Mouse (Mus musculus) bone marrow macrophage, adult 2 months (primary cell): ENCODE measurements around the gene Arhgef28. TPM values are rescaled to one million over a fixed set of nuclear protein-coding genes. Genes with fewer than 3 reads are reported as not detected.

Source experiments
- H3K27ac ChIP-seq: 2 replicates; pipeline ENCODE4 v1.5.1; 2012; ENCODE audit warnings: low read depth, low read length; ENCODE audit not compliant: insufficient read depth
- H3K4me1 ChIP-seq: 2 replicates; pipeline ENCODE4 v1.6.1; 2012; ENCODE audit warnings: low read length; ENCODE audit not compliant: control insufficient read depth, insufficient read depth
- H3K4me3 ChIP-seq: 2 replicates; pipeline ENCODE4 v1.5.1; 2012; ENCODE audit warnings: mild to moderate bottlenecking, low read length, moderate library complexity; ENCODE audit not compliant: insufficient read depth
- CTCF ChIP-seq: IDR thresholded peaks from 2 replicates; pipeline ENCODE4 v1.5.1; 2012; ENCODE audit warnings: low read depth, mild to moderate bottlenecking, low read length, moderate library complexity
- POLR2A ChIP-seq: IDR thresholded peaks from 2 replicates; pipeline ENCODE4 v1.6.1; 2012; ENCODE audit warnings: mild to moderate bottlenecking, low read depth, low read length, borderline replicate concordance
- polyA plus RNA-seq: library from polyadenylated mRNA; stranded (reverse); fragments of >200 nt; gene quantifications from 2 replicates; pipeline ENCODE4 v1.2.4, GENCODE M21; 2012; ENCODE audit not compliant: missing spikeins, insufficient read depth, insufficient read length

Gene Arhgef28
- polyA plus RNA-seq, 1 experiment: not detected

DNA sequence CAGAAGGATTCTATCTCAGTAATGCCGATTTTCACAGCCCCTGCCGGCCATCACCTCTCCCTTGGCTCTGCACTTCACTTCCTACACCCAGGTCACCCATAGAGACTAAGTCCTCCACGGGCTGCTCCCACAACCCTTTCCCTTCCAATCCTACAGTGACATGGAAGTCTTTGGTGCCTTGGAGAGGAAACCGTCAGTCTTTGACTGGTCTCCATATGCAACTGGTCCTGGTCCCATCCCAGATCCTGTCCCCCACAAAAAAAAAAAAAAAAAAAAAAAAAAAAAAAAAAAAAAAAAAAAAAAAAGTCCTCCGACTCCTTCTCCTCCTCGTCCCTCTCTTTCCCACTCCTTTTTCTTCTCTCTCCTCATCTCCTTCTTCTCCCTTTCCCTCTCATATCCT, 74.0 kb downstream of the Arhgef28 start:
- H3K4me1 ChIP-seq: no peaks in the 10 kb centered on the region
- H3K27ac ChIP-seq: no peak overlapping the region
- TF ChIP-seq CTCF (no peak), POLR2A (no peak)

DNA sequence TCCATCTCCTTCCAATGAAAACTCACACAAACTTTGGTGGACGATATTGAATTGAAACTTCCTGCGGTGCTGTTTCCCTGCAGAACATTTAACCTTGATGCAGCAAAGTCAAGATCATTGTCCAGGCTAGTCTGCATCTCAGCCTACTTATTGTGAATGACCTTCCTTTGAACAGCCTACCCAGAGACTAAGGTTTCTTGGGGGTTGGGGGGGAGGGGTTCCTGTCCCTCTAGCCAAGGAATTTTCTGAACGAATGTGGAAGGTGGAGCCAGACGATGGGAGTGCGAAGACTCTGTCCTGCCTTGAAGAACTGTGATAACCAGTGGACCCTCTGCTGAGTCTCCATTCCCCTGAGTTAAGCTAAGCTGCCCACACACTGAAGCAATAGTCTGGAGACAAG, 80.6 kb downstream of the Arhgef28 start:
- Histone ChIP-seq H3K27ac (no peak overlapping the region), H3K4me1 (no peaks in the 10 kb centered on the region), H3K4me3 (no peak overlapping the region)
- TF ChIP-seq POLR2A (no peak), CTCF (no peak)

More for the DNA sequence above, 74.0 kb downstream of the Arhgef28 start:
- no peak overlapping the region for H3K4me3 ChIP-seq

DNA sequence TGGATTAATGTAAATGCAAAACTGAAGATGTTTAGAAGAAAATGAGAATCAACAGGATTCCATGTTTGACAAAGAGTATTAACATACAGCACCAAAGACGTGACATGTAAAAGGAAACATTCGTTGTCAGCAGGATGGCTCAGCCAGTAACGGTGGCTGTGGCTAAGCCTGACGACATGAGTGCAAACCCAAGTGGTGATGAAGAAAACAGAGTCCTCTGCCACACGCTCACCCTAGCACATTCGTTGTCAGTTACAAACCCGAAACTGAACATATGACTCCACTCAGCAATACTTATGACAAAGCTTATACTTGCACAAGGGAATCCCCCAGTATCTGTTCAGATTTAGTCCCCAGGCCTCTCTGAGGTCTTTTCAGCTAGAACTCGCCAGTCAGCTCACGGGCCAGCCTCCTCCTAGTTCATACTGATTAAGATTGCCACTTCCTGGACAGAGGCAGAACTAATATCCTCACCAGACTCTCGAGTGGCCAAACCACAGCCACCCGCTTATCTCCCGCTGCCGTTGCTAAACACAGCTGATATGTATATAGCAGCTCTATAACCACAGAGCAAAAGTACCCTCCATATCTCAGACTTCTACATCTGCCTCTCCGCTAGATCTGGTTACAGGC, 82.0 kb downstream of the Arhgef28 start:
- no peak for TF ChIP-seq POLR2A
- TF ChIP-seq CTCF: no peak
- no peak overlapping the region for H3K27ac ChIP-seq
- no peak overlapping the region for H3K4me3 ChIP-seq
- no peaks in the 10 kb centered on the region for H3K4me1 ChIP-seq

DNA sequence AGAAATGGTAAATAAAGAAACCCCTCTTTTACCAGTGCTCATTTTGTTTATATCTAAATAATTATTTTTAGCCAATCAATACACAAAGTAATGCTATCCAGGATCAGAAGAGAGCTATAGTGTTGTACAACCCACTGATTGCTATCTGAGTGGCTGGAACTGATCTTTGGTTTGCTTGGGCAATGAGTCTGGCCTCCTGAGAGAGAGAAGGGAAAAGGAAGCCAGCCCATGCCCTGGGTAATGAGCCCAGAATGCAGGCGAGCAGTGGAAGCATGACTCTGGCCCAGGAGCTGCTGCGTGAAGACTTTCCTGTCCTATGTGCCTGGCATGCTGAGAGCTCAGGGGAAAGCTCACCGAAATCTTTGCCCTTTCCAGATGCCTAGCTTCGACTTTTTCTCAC, 83.5 kb downstream of the Arhgef28 start:
- Histone ChIP-seq H3K4me3 (no peak overlapping the region), H3K27ac (no peak overlapping the region), H3K4me1 (no peaks in the 10 kb centered on the region)
- no peak for TF ChIP-seq POLR2A
- TF ChIP-seq CTCF: no peak

DNA sequence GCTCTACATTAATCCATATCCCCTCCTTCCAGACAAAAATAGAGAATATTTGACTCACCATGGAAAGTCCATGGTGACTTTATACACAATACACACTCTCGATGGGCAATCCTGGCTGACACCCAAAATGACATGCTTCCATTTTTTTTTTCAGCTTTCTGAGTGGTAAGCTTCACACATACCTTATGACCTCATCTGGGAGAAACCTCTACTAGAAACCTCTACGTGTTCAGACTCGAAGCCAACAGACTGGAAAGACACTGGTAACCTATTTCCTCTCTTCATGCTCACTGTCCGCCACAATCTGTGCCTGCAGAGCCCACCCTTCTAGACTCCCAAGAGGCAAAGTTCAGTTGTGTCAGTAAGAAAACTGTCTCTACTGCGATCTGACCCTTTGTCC, 84.2 kb downstream of the Arhgef28 start:
- Histone ChIP-seq H3K4me1 (no peaks in the 10 kb centered on the region), H3K27ac (no peak overlapping the region), H3K4me3 (no peak overlapping the region)
- no peak for TF ChIP-seq POLR2A
- no peak for TF ChIP-seq CTCF

GRCm38 (mm10) chr13:98121124-98121470, 85.1 kb downstream of the Arhgef28 start:
- no peaks in the 10 kb centered on the region for H3K4me1 ChIP-seq
- H3K27ac ChIP-seq: no peak overlapping the region
- TF ChIP-seq POLR2A (no peak), CTCF (no peak)
- no peak overlapping the region for H3K4me3 ChIP-seq

- Histone ChIP-seq H3K4me3 (no peak overlapping the region), H3K27ac (no peak overlapping the region), H3K4me1 (no peaks in the 10 kb centered on the region)
- no peak for TF ChIP-seq POLR2A
- TF ChIP-seq CTCF: no peak
These were observed 85.7 kb downstream of the Arhgef28 start for GRCm38 (mm10) chr13:98120356-98121123.

DNA sequence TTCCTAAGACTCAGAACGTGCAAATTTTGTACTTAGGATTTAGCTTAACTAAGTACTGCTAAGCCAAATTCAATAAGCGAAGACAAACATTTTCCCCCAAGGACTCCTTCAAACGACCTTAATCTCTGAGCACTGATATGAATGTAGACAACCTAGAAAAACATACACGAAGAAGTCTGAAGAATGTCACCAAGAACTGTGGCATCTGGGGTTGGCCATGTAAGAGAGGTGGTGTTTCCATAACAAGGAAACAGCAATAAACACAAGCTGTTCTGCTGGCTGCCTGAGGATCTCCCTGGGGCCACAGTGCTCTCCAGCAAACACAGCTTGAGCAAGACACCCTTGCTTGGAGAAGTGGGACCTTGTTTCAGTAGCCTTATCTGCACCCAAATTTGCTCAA, 87.9 kb downstream of the Arhgef28 start:
- TF ChIP-seq POLR2A (no peak), CTCF (no peak)
- no peaks in the 10 kb centered on the region for H3K4me1 ChIP-seq
- no peak overlapping the region for H3K27ac ChIP-seq
- H3K4me3 ChIP-seq: no peak overlapping the region

DNA sequence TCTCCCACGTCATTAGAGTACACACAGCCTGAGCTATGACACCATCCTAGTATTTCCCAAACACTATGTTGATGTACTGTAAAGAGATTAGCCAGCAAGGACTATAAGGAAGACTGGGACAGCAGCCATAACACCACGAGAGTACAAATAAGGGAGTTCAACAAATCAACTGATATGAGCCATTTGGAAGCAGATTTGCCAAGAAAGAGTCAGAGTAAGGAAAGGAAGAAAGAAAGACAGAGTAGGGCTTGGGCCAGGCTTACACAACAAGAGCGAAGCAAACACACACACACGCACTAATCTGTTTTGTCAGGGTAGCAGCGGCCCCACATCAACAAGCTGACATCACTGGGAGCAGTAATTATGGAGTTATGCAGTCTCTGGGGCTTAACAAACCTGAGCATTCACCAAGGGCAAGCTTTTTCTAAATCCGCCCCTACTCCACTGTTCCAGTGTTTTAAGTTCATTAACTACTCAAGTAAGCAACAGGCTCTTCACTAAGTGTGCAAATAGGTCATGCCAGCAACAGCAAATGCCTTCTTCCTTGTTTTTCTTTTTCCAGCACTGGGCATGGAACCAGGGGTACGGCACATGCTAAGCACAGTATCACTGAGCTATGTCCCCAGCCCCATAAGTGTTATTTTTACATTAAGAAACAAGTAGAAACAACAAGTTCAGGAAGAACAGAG, 88.5 kb downstream of the Arhgef28 start:
- no peak for TF ChIP-seq CTCF
- H3K4me1 ChIP-seq: no peaks in the 10 kb centered on the region
- H3K27ac ChIP-seq: no peak overlapping the region
- H3K4me3 ChIP-seq: no peak overlapping the region

DNA sequence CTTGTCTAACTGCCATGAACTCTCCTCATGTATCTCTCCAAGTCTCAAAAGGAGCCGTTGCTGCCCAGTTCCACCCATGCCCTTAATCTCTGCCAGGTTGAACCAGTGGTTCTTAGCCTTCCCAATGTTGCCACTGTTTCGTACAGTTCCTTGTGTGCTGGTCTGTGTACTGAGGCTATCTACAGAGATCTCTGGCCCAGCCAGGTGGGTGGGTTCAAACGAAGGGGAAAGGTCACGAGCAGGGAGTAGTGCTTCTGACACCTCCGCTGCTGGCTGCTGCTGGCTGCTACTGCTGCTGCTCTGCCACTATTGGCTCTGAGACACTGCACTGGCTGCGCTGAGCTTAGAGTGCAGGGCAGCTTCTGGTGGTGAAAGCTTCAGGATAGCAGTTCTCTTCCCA, 90.6 kb downstream of the Arhgef28 start:
- TF ChIP-seq CTCF: no peak
- no peak for TF ChIP-seq POLR2A
- Histone ChIP-seq H3K27ac (no peak overlapping the region), H3K4me1 (no peaks in the 10 kb centered on the region), H3K4me3 (no peak overlapping the region)
